Mouse (Mus musculus) liver, postnatal 0 days (tissue): ENCODE measurements at regions not wholly inside any gene's neighbourhood (a gene's known extent, or its start where the extent isn't known, plus 50 kb on each side); places are given as distances from the start of the nearest gene placed in this dataset.

Experiments used
- CTCF ChIP-seq: sonication (generic); IDR thresholded peaks from 2 replicates; pipeline ENCODE4 v1.5.1; 2016; ENCODE audit warnings: antibody characterized with exemption, low read depth
- EP300 ChIP-seq: IDR thresholded peaks from 2 replicates; pipeline ENCODE4 v1.6.1; 2016; ENCODE audit warnings: antibody characterized with exemption, low read depth, mild to moderate bottlenecking

DNA sequence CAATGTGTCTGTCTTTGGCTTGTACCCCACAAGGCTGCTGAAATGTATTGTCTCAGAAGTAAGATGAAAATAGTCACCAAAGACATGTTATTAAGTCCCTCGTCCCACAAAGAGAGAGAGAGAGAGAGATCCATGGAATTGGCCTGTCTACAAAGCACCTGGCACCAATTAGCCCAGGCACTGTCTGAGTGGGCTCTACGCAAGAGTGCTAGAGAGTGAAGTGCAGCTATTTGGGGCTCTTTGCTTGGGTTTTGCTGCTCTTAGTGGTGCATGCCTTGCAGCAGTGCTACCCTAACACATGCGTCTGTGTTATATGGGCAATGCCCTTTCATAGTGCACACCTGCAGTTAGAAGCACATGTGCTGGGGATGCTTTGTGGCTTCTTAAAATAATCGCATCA lies 185.4 kb upstream of the Sfrp2 start:
- TF ChIP-seq CTCF (no peak), EP300 (no peak)
